Mouse (Mus musculus) erythroblast, embryonic 14.5 days (primary cell): Measurements from ENCODE around the gene Tnfaip2.

ENCODE experiments used
- GATA1 ChIP-seq: IDR thresholded peaks from 2 replicates; pipeline ENCODE4 v1.6.1; 2012; ENCODE audit warnings: low read length, inconsistent platforms, mixed read lengths
- TAL1 ChIP-seq: IDR thresholded peaks from 3 replicates; pipeline ENCODE4 v1.6.1; 2012; ENCODE audit warnings: low read length, inconsistent platforms, mixed read lengths

- TF ChIP-seq TAL1 (no peak), GATA1 (no peak)
Measured at GRCm38 (mm10) chr12:111499617-111500016, 57.3 kb downstream of the Tnfaip2 start.
